Mouse (Mus musculus) MEL (cell line): ENCODE measurements around the gene Slamf8. TPM values are rescaled to one million over a fixed set of nuclear protein-coding genes. Genes with fewer than 3 reads are reported as not detected.

Experiments used
- DNase-seq: peaks from one replicate; pipeline ENCODE4 v3.0.0; 2011; ENCODE audit warnings: low read depth, low spot score
- H3K27ac ChIP-seq: 2 replicates; pipeline ENCODE4 v1.5.1; 2012; ENCODE audit warnings: low read depth, mild to moderate bottlenecking, control low read depth, low read length, moderate library complexity; ENCODE audit not compliant: control insufficient read depth
- H3K27me3 ChIP-seq, 2 experiments: fragments of 150-350 bp in 1 of 2; sonication (generic) in 1 of 2; 2 replicates each; pipeline ENCODE4 v1.6.1; 2012; ENCODE audit warnings: low read length in 2 of 2, mild to moderate bottlenecking in 2 of 2, improper control_type of control experiment in 1 of 2, moderate library complexity in 1 of 2; ENCODE audit not compliant: insufficient read depth in 2 of 2, control insufficient read depth in 1 of 2
- H3K36me3 ChIP-seq, 2 experiments: 2 replicates each; pipeline ENCODE4 v1.6.1; 2012 to 2014; ENCODE audit warnings: low read length in 2 of 2, improper control_type of control experiment in 1 of 2, inconsistent platforms in 1 of 2, mild to moderate bottlenecking in 1 of 2; ENCODE audit not compliant: insufficient read depth in 2 of 2, control insufficient read depth in 1 of 2
- H3K4me1 ChIP-seq, 2 experiments: fragments of 150-350 bp in 1 of 2; sonication (generic) in 1 of 2; 2 replicates each; pipeline ENCODE4 v1.6.1; 2012; ENCODE audit warnings: low read length in 2 of 2, improper control_type of control experiment in 1 of 2, mild to moderate bottlenecking in 1 of 2; ENCODE audit not compliant: insufficient read depth in 2 of 2, control insufficient read depth in 1 of 2
- H3K4me3 ChIP-seq, 2 experiments: fragments of 150-350 bp in 1 of 2; sonication (generic) in 1 of 2; 2 replicates each; pipeline ENCODE4 v1.5.1; 2012; ENCODE audit warnings: low read depth in 2 of 2, low read length in 2 of 2, mild to moderate bottlenecking in 2 of 2, moderate library complexity in 2 of 2, control low read depth in 1 of 2, improper control_type of control experiment in 1 of 2; ENCODE audit not compliant: control insufficient read depth in 1 of 2, insufficient read depth in 1 of 2
- H3K79me2 ChIP-seq: 2 replicates; pipeline ENCODE4 v1.6.1; 2012; ENCODE audit warnings: mild to moderate bottlenecking, low read length, moderate library complexity; ENCODE audit not compliant: control insufficient read depth, poor library complexity, insufficient read depth
- H3K9ac ChIP-seq: 2 replicates; pipeline ENCODE4 v1.6.1; 2012; ENCODE audit warnings: low read depth, mild to moderate bottlenecking, control low read depth, low read length, moderate library complexity; ENCODE audit not compliant: control insufficient read depth, poor library complexity, severe bottlenecking
- H3K9me3 ChIP-seq: fragments of 150-350 bp; sonication (generic); replicated peaks from 2 replicates; pipeline ENCODE4 v1.6.1; 2012; ENCODE audit warnings: mild to moderate bottlenecking, low read length, improper control_type of control experiment, moderate library complexity; ENCODE audit not compliant: insufficient read depth
- BHLHE40 ChIP-seq: IDR thresholded peaks from 2 replicates; pipeline ENCODE4 v1.6.1; 2012; ENCODE audit warnings: low read depth, mild to moderate bottlenecking, inconsistent platforms, low read length, improper control_type of control experiment, borderline replicate concordance
- CTCF ChIP-seq, 3 experiments: IDR thresholded peaks in 2 of 3; conservative IDR thresholded peaks in 1 of 3; 2 replicates each; pipeline ENCODE4 v1.5.1; 2011 to 2012; ENCODE audit warnings: low read length in 3 of 3, low read depth in 2 of 3, mild to moderate bottlenecking in 2 of 3, improper control_type of control experiment in 1 of 3, inconsistent platforms in 1 of 3, mixed read lengths in 1 of 3, moderate library complexity in 1 of 3; ENCODE audit not compliant: control insufficient read depth in 1 of 3, insufficient read depth in 1 of 3, poor library complexity in 1 of 3, severe bottlenecking in 1 of 3
- EP300 ChIP-seq, 2 experiments: IDR thresholded peaks; 2 replicates each; pipeline ENCODE4 v1.6.1; 2011; ENCODE audit warnings: improper control_type of control experiment in 2 of 2, low read length in 2 of 2, low read depth in 1 of 2, mild to moderate bottlenecking in 1 of 2
- GABPA ChIP-seq: IDR thresholded peaks from 2 replicates; pipeline ENCODE4 v1.6.1; 2012; ENCODE audit warnings: low read depth, mild to moderate bottlenecking, inconsistent platforms, low read length, improper control_type of control experiment, moderate library complexity
- GATA1 ChIP-seq: IDR thresholded peaks from 2 replicates; pipeline ENCODE4 v1.6.1; 2011; ENCODE audit warnings: low read depth, low read length, improper control_type of control experiment
- HCFC1 ChIP-seq: IDR thresholded peaks from 2 replicates; pipeline ENCODE4 v1.6.1; 2012; ENCODE audit warnings: low read depth, mild to moderate bottlenecking, inconsistent platforms, low read length, improper control_type of control experiment, moderate library complexity
- MAFK ChIP-seq: IDR thresholded peaks from 2 replicates; pipeline ENCODE4 v1.6.1; 2011; ENCODE audit warnings: low read depth, mild to moderate bottlenecking, low read length, improper control_type of control experiment, borderline replicate concordance
- MAZ ChIP-seq: IDR thresholded peaks from 2 replicates; pipeline ENCODE4 v1.6.1; 2012; ENCODE audit warnings: low read depth, mild to moderate bottlenecking, inconsistent platforms, low read length, improper control_type of control experiment
- MEF2A ChIP-seq: IDR thresholded peaks from 2 replicates; pipeline ENCODE4 v1.6.1; 2014; ENCODE audit warnings: low read depth, mild to moderate bottlenecking, inconsistent platforms, low read length, improper control_type of control experiment; ENCODE audit not compliant: poor library complexity, insufficient replicate concordance, severe bottlenecking; ENCODE audit errors: extremely low read depth
- MXI1 ChIP-seq: IDR thresholded peaks from 2 replicates; pipeline ENCODE4 v1.6.1; 2011; ENCODE audit warnings: mild to moderate bottlenecking, low read depth, low read length, improper control_type of control experiment
- MYC ChIP-seq: IDR thresholded peaks from 2 replicates; pipeline ENCODE4 v1.6.1; 2011; ENCODE audit warnings: low read depth, mild to moderate bottlenecking, low read length, improper control_type of control experiment, moderate library complexity
- NRF1 ChIP-seq: IDR thresholded peaks from 2 replicates; pipeline ENCODE4 v1.6.1; 2014; ENCODE audit warnings: low read depth, mild to moderate bottlenecking, inconsistent platforms, low read length, improper control_type of control experiment, moderate library complexity; ENCODE audit not compliant: poor library complexity, insufficient read depth, severe bottlenecking
- POLR2A ChIP-seq, 2 experiments: IDR thresholded peaks; 2 replicates each; pipeline ENCODE4 v1.6.1; 2011 to 2012; ENCODE audit warnings: low read length in 2 of 2, mild to moderate bottlenecking in 2 of 2, control low read depth in 1 of 2, improper control_type of control experiment in 1 of 2, low read depth in 1 of 2, moderate library complexity in 1 of 2; ENCODE audit not compliant: control insufficient read depth in 1 of 2, insufficient read depth in 1 of 2, poor library complexity in 1 of 2
- RAD21 ChIP-seq: IDR thresholded peaks from 2 replicates; pipeline ENCODE4 v1.6.1; 2011; ENCODE audit warnings: mild to moderate bottlenecking, low read depth, low read length, improper control_type of control experiment
- RCOR1 ChIP-seq: IDR thresholded peaks from 2 replicates; pipeline ENCODE4 v1.6.1; 2012; ENCODE audit warnings: low read depth, mild to moderate bottlenecking, inconsistent platforms, low read length, improper control_type of control experiment
- TBP ChIP-seq: IDR thresholded peaks from 2 replicates; pipeline ENCODE4 v1.8.0; 2011; ENCODE audit warnings: low read depth, low read length, improper control_type of control experiment
- ZC3H11A ChIP-seq: IDR thresholded peaks from 2 replicates; pipeline ENCODE4 v1.6.1; 2012; ENCODE audit warnings: low read depth, mild to moderate bottlenecking, inconsistent platforms, low read length, improper control_type of control experiment
- ZKSCAN1 ChIP-seq: IDR thresholded peaks from 2 replicates; pipeline ENCODE4 v1.6.1; 2012; ENCODE audit warnings: low read depth, mild to moderate bottlenecking, inconsistent platforms, low read length, improper control_type of control experiment, moderate library complexity
- ZMIZ1 ChIP-seq: IDR thresholded peaks from 2 replicates; pipeline ENCODE4 v1.6.1; 2012; ENCODE audit warnings: low read depth, mild to moderate bottlenecking, inconsistent platforms, low read length, improper control_type of control experiment, moderate library complexity
- ZNF384 ChIP-seq: IDR thresholded peaks from 2 replicates; pipeline ENCODE4 v1.6.1; 2012; ENCODE audit warnings: low read depth, mild to moderate bottlenecking, inconsistent platforms, low read length, improper control_type of control experiment
- polyA plus RNA-seq, 2 experiments: library from polyadenylated mRNA; stranded (reverse) in 1 of 2; unstranded in 1 of 2; fragments of >175 nt in 1 of 2; fragments of >200 nt in 1 of 2; gene quantifications; 2 replicates each; pipeline versions ENCODE4 v1.2.1 to v1.2.4; 2012; ENCODE audit warnings: low replicate concordance in 2 of 2, low read depth in 1 of 2; ENCODE audit not compliant: insufficient read length in 2 of 2, insufficient read depth in 1 of 2, missing spikeins in 1 of 2
- total RNA-seq: library from RNA; depleted of rRNA; stranded (reverse); fragments of 300-350 nt; gene quantifications from 2 replicates; pipeline ENCODE4 v1.2.3, GENCODE M21; 2012

Gene Slamf8
- total and polyA plus RNA-seq, 3 experiments, result not detected

GRCm38 (mm10) chr1:172552623-172553022, 37.7 kb downstream of the Slamf8 start:
- no peak overlapping the region for H3K9ac ChIP-seq
- peaks cover 0 to 5% of the 10 kb centered on the region in 2 experiments; a peak in 2 of 4 replicates for H3K36me3 ChIP-seq
- TF ChIP-seq CTCF (IDR thresholded peaks at IDR 0.05 in 2 of 3, conservative IDR thresholded peaks at IDR 0.05 in 1 of 3; ENCODE audit: control insufficient read depth in 1 of 3, insufficient read depth in 1 of 3, low read depth in 2 of 3, low read length in 3 of 3, poor library complexity in 1 of 3, severe bottlenecking in 1 of 3), result no peak
- no peak for TF ChIP-seq ZKSCAN1
- TF ChIP-seq NRF1, result no peak
- TF ChIP-seq MEF2A, result no peak
- TF ChIP-seq ZNF384, result no peak
- TF ChIP-seq TBP, result no peak
- TF ChIP-seq MYC, result no peak
- TF ChIP-seq MAFK, result no peak
- TF ChIP-seq RCOR1, result no peak
- H3K27me3 ChIP-seq, result peaks cover 0 to 1% of the 10 kb centered on the region in 2 experiments; a peak in 2 of 4 replicates
- H3K4me1 ChIP-seq, result peaks cover 0 to 11% of the 10 kb centered on the region in 2 experiments; a peak in 2 of 4 replicates
- no peaks in the 10 kb centered on the region for H3K9me3 ChIP-seq
- no peak for DNase-seq
- no peaks in the 10 kb centered on the region; the same call in 1 of the 2 replicates for H3K79me2 ChIP-seq
- no peak overlapping the region for H3K4me3 ChIP-seq
- H3K27ac ChIP-seq, result no peak overlapping the region

- TF ChIP-seq POLR2A (IDR thresholded peaks at IDR 0.05; ENCODE audit: control insufficient read depth in 1 of 2, insufficient read depth in 1 of 2, low read depth in 1 of 2, low read length in 2 of 2, poor library complexity in 1 of 2) (no peak), ZNF384 (no peak), MXI1 (no peak), NRF1 (no peak), MAZ (no peak), MAFK (no peak), CTCF (IDR thresholded peaks at IDR 0.05 in 2 of 3, conservative IDR thresholded peaks at IDR 0.05 in 1 of 3; ENCODE audit: control insufficient read depth in 1 of 3, insufficient read depth in 1 of 3, low read depth in 2 of 3, low read length in 3 of 3, poor library complexity in 1 of 3, severe bottlenecking in 1 of 3) (no peak), ZC3H11A (no peak), RAD21 (no peak), GATA1 (no peak), HCFC1 (no peak), ZMIZ1 (no peak), EP300 (IDR thresholded peaks at IDR 0.05; ENCODE audit: low read depth in 1 of 2, low read length in 2 of 2) (no peak), GABPA (no peak), BHLHE40 (no peak)
- H3K9ac ChIP-seq, result no peak overlapping the region
- peaks cover 0 to 5% of the 10 kb centered on the region in 2 experiments; a peak in 2 of 4 replicates for H3K36me3 ChIP-seq
- H3K79me2 ChIP-seq, result no peaks in the 10 kb centered on the region; the same call in 1 of the 2 replicates
- H3K27me3 ChIP-seq, result peaks cover 0 to 1% of the 10 kb centered on the region in 2 experiments; a peak in 1 of 4 replicates
- DNase-seq, result no peak
- H3K27ac ChIP-seq, result no peak overlapping the region
- H3K9me3 ChIP-seq, result no peaks in the 10 kb centered on the region
- H3K4me3 ChIP-seq, result peak overlapping the region in 1 of 2 experiments; percentile 63; a peak in 2 of 4 replicates
- peaks cover 0 to 11% of the 10 kb centered on the region in 2 experiments; a peak in 2 of 4 replicates for H3K4me1 ChIP-seq
These were observed 39.4 kb downstream of the Slamf8 start for GRCm38 (mm10) chr1:172551009-172551408.
